Mouse (Mus musculus) ES-E14 (cell line): Measurements from ENCODE around the gene Mpp6.

Experiments
- CHD2 ChIP-seq: IDR thresholded peaks from 2 replicates; pipeline ENCODE4 v1.6.1; 2014; ENCODE audit warnings: mild to moderate bottlenecking, low read depth, low read length, inconsistent platforms
- MAFK ChIP-seq: IDR thresholded peaks from 2 replicates; pipeline ENCODE4 v1.6.1; 2014; ENCODE audit warnings: mild to moderate bottlenecking, low read depth, low read length, inconsistent platforms; ENCODE audit not compliant: insufficient read depth
- ZC3H11A ChIP-seq: IDR thresholded peaks from 2 replicates; pipeline ENCODE4 v1.6.1; 2012; ENCODE audit warnings: low read depth, mild to moderate bottlenecking, inconsistent platforms, low read length, borderline replicate concordance
- ZNF384 ChIP-seq: IDR thresholded peaks from 2 replicates; pipeline ENCODE4 v1.6.1; 2012; ENCODE audit warnings: low read depth, low read length, inconsistent platforms

DNA sequence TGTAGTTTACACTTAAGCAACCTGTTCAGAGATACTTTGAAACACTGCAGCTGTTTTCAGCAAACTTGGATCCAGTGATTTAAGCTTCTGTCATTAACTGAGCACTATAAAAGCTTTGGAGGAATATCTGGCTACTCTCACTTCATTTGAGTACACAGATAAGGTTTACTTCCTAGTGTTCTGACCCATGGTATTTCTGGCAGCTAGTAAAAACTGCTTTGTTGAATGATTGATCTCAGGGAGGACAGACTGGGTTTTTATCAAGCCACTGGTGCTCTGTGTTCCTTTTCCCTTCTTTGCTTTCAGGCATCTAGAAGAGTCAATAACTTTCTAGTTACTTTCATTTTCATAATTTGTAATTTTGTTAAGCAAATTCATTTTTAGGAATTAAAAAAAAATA, 79.3 kb downstream of the Mpp6 start:
- TF ChIP-seq CHD2, result no peak
- TF ChIP-seq ZNF384, result no peak
- TF ChIP-seq MAFK, result no peak
- TF ChIP-seq ZC3H11A, result no peak
